Mouse (Mus musculus): ENCODE measurements at regions not wholly inside any gene's neighbourhood (a gene's known extent, or its start where the extent isn't known, plus 50 kb on each side); places are given as distances from the start of the nearest gene placed in this dataset.

DNA sequence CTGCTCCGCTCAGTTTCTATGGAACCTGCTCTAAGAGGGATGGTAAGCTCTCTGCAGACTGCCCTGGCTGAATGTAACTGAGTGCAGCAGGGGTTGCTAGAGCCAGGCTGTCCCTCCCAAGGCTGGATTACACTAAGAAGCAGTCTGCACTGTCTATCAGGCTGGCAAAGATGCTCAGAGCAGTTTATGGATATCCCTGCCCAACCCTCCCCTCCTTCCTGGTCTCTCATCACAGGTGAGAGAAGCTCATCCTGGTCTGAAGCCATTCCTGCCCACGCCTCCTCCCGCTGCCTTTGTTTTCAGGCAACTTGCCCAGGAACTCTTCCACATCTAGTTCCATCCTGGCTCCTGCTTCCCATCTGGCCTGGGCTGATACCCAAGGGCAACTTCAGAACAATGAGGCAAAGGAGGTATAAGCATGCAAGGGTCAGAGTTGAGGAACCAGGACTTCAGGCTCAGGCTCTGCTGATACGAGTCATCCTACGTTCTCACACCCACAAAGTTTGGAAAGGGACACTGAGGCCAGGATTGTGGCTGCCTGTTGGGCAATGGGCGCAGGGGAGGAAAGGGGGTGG lies 130.6 kb downstream of the Atp23 start:
- H3K4me1 ChIP-seq (ENCODE audit: control insufficient read depth in 2 of 2, insufficient read depth in 2 of 2, low read length in 2 of 2), result no peaks in the 10 kb centered on the region
- H3K27ac ChIP-seq (replicated peaks in 1 of 2; ENCODE audit: control insufficient read depth in 1 of 2, insufficient read depth in 1 of 2, low read depth in 2 of 2, low read length in 2 of 2), result no peak overlapping the region
- WGBS, result 77% methylated on average over 6 of the region's 6 CpGs
- H3K27me3 ChIP-seq (ENCODE audit: control insufficient read depth, insufficient read depth, low read length), result 0 out of 2 replicates have a peak, but pooled peaks cover 3% of the 10 kb centered on the region
- no peak overlapping the region for H3K4me3 ChIP-seq (ENCODE audit: control insufficient read depth in 1 of 2, insufficient read depth in 1 of 2, low read depth in 1 of 2, low read length in 2 of 2)
- H3K4me2 ChIP-seq (ENCODE audit: low read length), result no peak overlapping the region
- H3K36me3 ChIP-seq (ENCODE audit: control insufficient read depth, insufficient read depth, low read length), result no peaks in the 10 kb centered on the region
- ATAC-seq (ENCODE audit: insufficient number of reproducible peaks, insufficient read depth, low FRiP score, low read depth), result no peak
- no peaks in the 10 kb centered on the region for H3K9me3 ChIP-seq (ENCODE audit: control insufficient read depth, low read length)
- H3K9ac ChIP-seq (ENCODE audit: low read length), result no peak overlapping the region

GRCm38 (mm10) chr10:126765648-126766047 lies 135.5 kb downstream of the Atp23 start:
- Histone ChIP-seq H3K36me3 (ENCODE audit: control insufficient read depth, insufficient read depth, low read length) (no peaks in the 10 kb centered on the region), H3K4me1 (ENCODE audit: control insufficient read depth in 2 of 2, insufficient read depth in 2 of 2, low read length in 2 of 2) (no peaks in the 10 kb centered on the region), H3K4me2 (ENCODE audit: low read length) (no peak overlapping the region), H3K4me3 (ENCODE audit: control insufficient read depth in 1 of 2, insufficient read depth in 1 of 2, low read depth in 1 of 2, low read length in 2 of 2) (no peak overlapping the region), H3K9me3 (ENCODE audit: control insufficient read depth, low read length) (no peaks in the 10 kb centered on the region), H3K27ac (replicated peaks in 1 of 2; ENCODE audit: control insufficient read depth in 1 of 2, insufficient read depth in 1 of 2, low read depth in 2 of 2, low read length in 2 of 2) (no peak overlapping the region), H3K9ac (ENCODE audit: low read length) (no peak overlapping the region), H3K27me3 (ENCODE audit: control insufficient read depth, insufficient read depth, low read length) (0 out of 2 replicates have a peak, but pooled peaks cover 3% of the 10 kb centered on the region)
- WGBS, result 54% methylated on average over 2 of the region's 2 CpGs
- ATAC-seq (ENCODE audit: insufficient number of reproducible peaks, insufficient read depth, low FRiP score, low read depth), result no peak

DNA sequence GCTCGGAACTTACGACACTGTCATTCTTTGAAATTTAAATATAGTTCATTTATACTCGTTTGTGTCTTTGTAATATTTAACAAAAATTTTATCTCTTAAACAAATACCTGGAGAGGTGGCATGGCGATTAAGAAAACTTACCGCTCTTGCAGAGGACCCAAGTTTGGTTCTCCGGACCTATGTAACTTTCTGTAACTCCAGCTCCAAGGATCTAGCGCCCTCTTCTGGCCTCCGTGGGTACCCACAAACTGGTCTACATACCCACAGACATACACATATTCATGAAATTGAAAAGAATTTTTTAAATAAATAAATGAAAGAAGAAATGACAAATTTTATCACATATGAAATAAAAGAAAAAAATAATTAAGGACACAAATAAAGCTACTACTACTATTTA lies 136.4 kb downstream of the Atp23 start:
- no peak overlapping the region for H3K27ac ChIP-seq (replicated peaks in 1 of 2; ENCODE audit: control insufficient read depth in 1 of 2, insufficient read depth in 1 of 2, low read depth in 2 of 2, low read length in 2 of 2)
- no peak overlapping the region for H3K4me2 ChIP-seq (ENCODE audit: low read length)
- H3K27me3 ChIP-seq (ENCODE audit: control insufficient read depth, insufficient read depth, low read length), result no peaks in the 10 kb centered on the region
- ATAC-seq (ENCODE audit: insufficient number of reproducible peaks, insufficient read depth, low FRiP score, low read depth), result no peak
- H3K4me1 ChIP-seq (ENCODE audit: control insufficient read depth in 2 of 2, insufficient read depth in 2 of 2, low read length in 2 of 2), result no peaks in the 10 kb centered on the region
- no peak overlapping the region for H3K4me3 ChIP-seq (ENCODE audit: control insufficient read depth in 1 of 2, insufficient read depth in 1 of 2, low read depth in 1 of 2, low read length in 2 of 2)
- H3K9ac ChIP-seq (ENCODE audit: low read length), result no peak overlapping the region
- H3K36me3 ChIP-seq (ENCODE audit: control insufficient read depth, insufficient read depth, low read length), result no peaks in the 10 kb centered on the region
- H3K9me3 ChIP-seq (ENCODE audit: control insufficient read depth, low read length), result no peaks in the 10 kb centered on the region
- WGBS, result 69% methylated on average over 8 of the region's 8 CpGs

DNA sequence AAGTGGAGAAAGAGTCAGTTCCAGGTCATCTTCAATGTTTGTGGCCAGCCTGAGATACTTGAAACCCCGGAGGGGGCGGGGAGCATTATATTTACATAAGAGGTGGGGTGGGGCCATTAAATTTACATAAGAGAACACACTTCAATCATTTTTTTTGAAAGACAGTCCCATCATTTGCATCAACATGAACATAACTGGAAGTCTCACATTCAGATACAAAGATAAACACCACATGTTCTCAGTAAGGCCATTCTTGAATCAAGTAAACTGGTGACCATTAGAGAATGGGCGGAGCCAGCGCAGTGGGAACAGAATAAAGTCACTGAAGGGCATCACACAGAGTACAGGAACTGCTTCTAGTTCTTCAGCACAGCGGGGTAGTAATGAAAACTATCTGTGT lies 137.2 kb downstream of the Atp23 start:
- no peak overlapping the region for H3K4me3 ChIP-seq (ENCODE audit: control insufficient read depth in 1 of 2, insufficient read depth in 1 of 2, low read depth in 1 of 2, low read length in 2 of 2)
- no peak overlapping the region for H3K9ac ChIP-seq (ENCODE audit: low read length)
- WGBS, result 59% methylated on average over 5 of the region's 5 CpGs
- H3K27me3 ChIP-seq (ENCODE audit: control insufficient read depth, insufficient read depth, low read length), result no peaks in the 10 kb centered on the region
- H3K4me1 ChIP-seq (ENCODE audit: control insufficient read depth in 2 of 2, insufficient read depth in 2 of 2, low read length in 2 of 2), result no peaks in the 10 kb centered on the region
- no peaks in the 10 kb centered on the region for H3K9me3 ChIP-seq (ENCODE audit: control insufficient read depth, low read length)
- no peak for ATAC-seq (ENCODE audit: insufficient number of reproducible peaks, insufficient read depth, low FRiP score, low read depth)
- H3K4me2 ChIP-seq (ENCODE audit: low read length), result no peak overlapping the region
- no peak overlapping the region for H3K27ac ChIP-seq (replicated peaks in 1 of 2; ENCODE audit: control insufficient read depth in 1 of 2, insufficient read depth in 1 of 2, low read depth in 2 of 2, low read length in 2 of 2)
- H3K36me3 ChIP-seq (ENCODE audit: control insufficient read depth, insufficient read depth, low read length), result no peaks in the 10 kb centered on the region

DNA sequence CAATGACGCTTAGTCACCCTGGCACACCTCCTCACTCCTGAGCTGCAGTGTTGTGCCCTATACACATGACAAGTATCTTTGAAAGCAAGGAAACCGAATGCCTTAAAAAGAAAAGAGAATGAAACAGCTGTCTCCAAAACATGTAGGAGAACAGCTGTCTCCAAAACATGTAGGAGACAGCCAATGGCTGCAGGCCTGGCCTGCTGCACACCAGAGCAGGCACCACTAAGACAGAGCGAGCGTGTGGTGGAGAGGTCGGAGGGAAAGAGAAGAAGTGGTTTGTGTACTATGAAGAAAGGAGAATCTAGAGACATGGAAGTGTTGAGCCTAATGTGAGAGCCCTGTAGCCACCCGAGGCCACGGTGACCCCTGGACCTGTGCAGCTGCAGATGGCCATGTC lies 142.5 kb downstream of the Atp23 start:
- H3K9me3 ChIP-seq (ENCODE audit: control insufficient read depth, low read length), result no peaks in the 10 kb centered on the region
- WGBS, result 84% methylated on average over 7 of the region's 7 CpGs
- no peaks in the 10 kb centered on the region for H3K36me3 ChIP-seq (ENCODE audit: control insufficient read depth, insufficient read depth, low read length)

DNA sequence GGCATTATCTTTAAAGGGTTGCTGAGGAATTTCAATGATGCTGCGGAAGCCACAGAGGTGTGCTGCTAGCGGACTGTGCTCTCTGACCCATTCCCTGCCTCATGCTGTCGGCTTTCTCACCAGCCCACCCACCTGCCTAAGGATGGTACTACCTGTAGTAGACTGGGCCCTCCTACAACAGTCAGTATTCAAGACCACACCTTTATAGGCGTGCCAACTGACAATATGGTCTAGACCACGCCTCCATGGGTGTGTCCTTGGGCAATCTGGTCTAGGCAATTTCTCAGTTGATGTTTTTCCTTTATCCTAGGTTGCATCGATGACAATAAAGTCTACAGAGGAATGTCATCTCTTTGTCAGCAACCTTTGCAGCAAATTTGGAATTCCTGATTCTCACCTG lies 148.0 kb downstream of the Atp23 start:
- no peak overlapping the region for H3K9ac ChIP-seq (ENCODE audit: low read length)
- H3K27ac ChIP-seq (replicated peaks in 1 of 2; ENCODE audit: control insufficient read depth in 1 of 2, insufficient read depth in 1 of 2, low read depth in 2 of 2, low read length in 2 of 2), result no peak overlapping the region
- ATAC-seq (ENCODE audit: insufficient number of reproducible peaks, insufficient read depth, low FRiP score, low read depth), result no peak
- no peak overlapping the region for H3K4me2 ChIP-seq (ENCODE audit: low read length)
- no peaks in the 10 kb centered on the region for H3K9me3 ChIP-seq (ENCODE audit: control insufficient read depth, low read length)
- H3K4me3 ChIP-seq (ENCODE audit: control insufficient read depth in 1 of 2, insufficient read depth in 1 of 2, low read depth in 1 of 2, low read length in 2 of 2), result no peak overlapping the region
- WGBS, result 58% methylated on average over 6 of the region's 6 CpGs
- no peaks in the 10 kb centered on the region for H3K36me3 ChIP-seq (ENCODE audit: control insufficient read depth, insufficient read depth, low read length)
- no peaks in the 10 kb centered on the region for H3K27me3 ChIP-seq (ENCODE audit: control insufficient read depth, insufficient read depth, low read length)
- H3K4me1 ChIP-seq (ENCODE audit: control insufficient read depth in 2 of 2, insufficient read depth in 2 of 2, low read length in 2 of 2), result no peaks in the 10 kb centered on the region

More for the DNA sequence above, 142.5 kb downstream of the Atp23 start:
- Histone ChIP-seq H3K9ac (ENCODE audit: low read length) (no peak overlapping the region), H3K4me1 (ENCODE audit: control insufficient read depth in 2 of 2, insufficient read depth in 2 of 2, low read length in 2 of 2) (no peaks in the 10 kb centered on the region), H3K4me2 (ENCODE audit: low read length) (no peak overlapping the region), H3K4me3 (ENCODE audit: control insufficient read depth in 1 of 2, insufficient read depth in 1 of 2, low read depth in 1 of 2, low read length in 2 of 2) (no peak overlapping the region), H3K27me3 (ENCODE audit: control insufficient read depth, insufficient read depth, low read length) (no peaks in the 10 kb centered on the region), H3K27ac (replicated peaks in 1 of 2; ENCODE audit: control insufficient read depth in 1 of 2, insufficient read depth in 1 of 2, low read depth in 2 of 2, low read length in 2 of 2) (no peak overlapping the region)
- ATAC-seq (ENCODE audit: insufficient number of reproducible peaks, insufficient read depth, low FRiP score, low read depth), result no peak

GRCm38 (mm10) chr10:126752699-126753098 lies 148.5 kb downstream of the Atp23 start:
- Histone ChIP-seq H3K27ac (replicated peaks in 1 of 2; ENCODE audit: control insufficient read depth in 1 of 2, insufficient read depth in 1 of 2, low read depth in 2 of 2, low read length in 2 of 2) (no peak overlapping the region), H3K4me1 (ENCODE audit: control insufficient read depth in 2 of 2, insufficient read depth in 2 of 2, low read length in 2 of 2) (no peaks in the 10 kb centered on the region), H3K27me3 (ENCODE audit: control insufficient read depth, insufficient read depth, low read length) (no peaks in the 10 kb centered on the region), H3K4me2 (ENCODE audit: low read length) (no peak overlapping the region), H3K36me3 (ENCODE audit: control insufficient read depth, insufficient read depth, low read length) (no peaks in the 10 kb centered on the region), H3K9me3 (ENCODE audit: control insufficient read depth, low read length) (no peaks in the 10 kb centered on the region), H3K4me3 (ENCODE audit: control insufficient read depth in 1 of 2, insufficient read depth in 1 of 2, low read depth in 1 of 2, low read length in 2 of 2) (no peak overlapping the region), H3K9ac (ENCODE audit: low read length) (no peak overlapping the region)
- 57% methylated on average over 11 of the region's 11 CpGs for WGBS
- no peak for ATAC-seq (ENCODE audit: insufficient number of reproducible peaks, insufficient read depth, low FRiP score, low read depth)

- Histone ChIP-seq H3K36me3 (ENCODE audit: control insufficient read depth, insufficient read depth, low read length) (no peaks in the 10 kb centered on the region), H3K4me3 (ENCODE audit: control insufficient read depth in 1 of 2, insufficient read depth in 1 of 2, low read depth in 1 of 2, low read length in 2 of 2) (no peak overlapping the region), H3K9me3 (ENCODE audit: control insufficient read depth, low read length) (no peaks in the 10 kb centered on the region), H3K4me2 (ENCODE audit: low read length) (no peak overlapping the region), H3K27me3 (ENCODE audit: control insufficient read depth, insufficient read depth, low read length) (no peaks in the 10 kb centered on the region), H3K9ac (ENCODE audit: low read length) (no peak overlapping the region), H3K4me1 (ENCODE audit: control insufficient read depth in 2 of 2, insufficient read depth in 2 of 2, low read length in 2 of 2) (no peaks in the 10 kb centered on the region), H3K27ac (replicated peaks in 1 of 2; ENCODE audit: control insufficient read depth in 1 of 2, insufficient read depth in 1 of 2, low read depth in 2 of 2, low read length in 2 of 2) (no peak overlapping the region)
- no peak for ATAC-seq (ENCODE audit: insufficient number of reproducible peaks, insufficient read depth, low FRiP score, low read depth)
- 70% methylated on average over 17 of the region's 17 CpGs for WGBS
These were observed 152.3 kb downstream of the Atp23 start for GRCm38 (mm10) chr10:126748696-126749466.

Data from heart, embryonic 14.5 days (tissue).